Mouse (Mus musculus) bone marrow macrophage, adult 2 months (primary cell): Measurements from ENCODE around the gene Sec61g.

Experiments used
- CTCF ChIP-seq: IDR thresholded peaks from 2 replicates; pipeline ENCODE4 v1.5.1; 2012; ENCODE audit warnings: low read depth, mild to moderate bottlenecking, low read length, moderate library complexity
- POLR2A ChIP-seq: IDR thresholded peaks from 2 replicates; pipeline ENCODE4 v1.6.1; 2012; ENCODE audit warnings: mild to moderate bottlenecking, low read depth, low read length, borderline replicate concordance

GRCm38 (mm10) chr11:16528391-16528790 lies 20.1 kb upstream of the Sec61g start:
- TF ChIP-seq CTCF (no peak), POLR2A (no peak)
